Mouse (Mus musculus) intestine, embryonic 14.5 days (tissue): ENCODE results near the gene Scn3b. TPM values are rescaled to one million over a fixed set of nuclear protein-coding genes. Genes with fewer than 3 reads are reported as not detected.

Source experiments
- ATAC-seq: fragments of 200-750 bp; cut with Nextera tagmentation; replicated peaks from 2 replicates; pipeline ENCODE4 v1.8.0; 2017; ENCODE audit warnings: low read depth, moderate number of reproducible peaks, moderate TSS enrichment, moderate library complexity; ENCODE audit not compliant: low FRiP score, low TSS enrichment
- DNase-seq: peaks from one replicate; pipeline ENCODE4 v3.0.0-alpha.2; 2018; ENCODE audit warnings: low spot score
- H3K27ac ChIP-seq: fragments of 300-500 bp; sonication (generic); 2 replicates; pipeline ENCODE4 v1.5.1; 2014; ENCODE audit warnings: low read depth, mild to moderate bottlenecking, control low read depth
- H3K27me3 ChIP-seq: fragments of 300-500 bp; sonication (generic); replicated peaks from 2 replicates; pipeline ENCODE4 v1.6.1; 2014; ENCODE audit warnings: low read length, control low read depth; ENCODE audit not compliant: control insufficient read depth, insufficient read depth
- H3K36me3 ChIP-seq: fragments of 300-500 bp; sonication (generic); 2 replicates; pipeline ENCODE4 v1.6.1; 2014; ENCODE audit warnings: low read length, control low read depth; ENCODE audit not compliant: control insufficient read depth, insufficient read depth
- H3K4me1 ChIP-seq: fragments of 300-500 bp; sonication (generic); replicated peaks from 2 replicates; pipeline ENCODE4 v1.6.1; 2014; ENCODE audit warnings: low read length, control low read depth, mixed read lengths; ENCODE audit not compliant: control insufficient read depth, insufficient read depth
- H3K4me2 ChIP-seq: fragments of 300-500 bp; sonication (generic); 2 replicates; pipeline ENCODE4 v1.6.1; 2014; ENCODE audit warnings: low read length
- H3K4me3 ChIP-seq: fragments of 300-500 bp; sonication (generic); 2 replicates; pipeline ENCODE4 v1.5.1; 2014; ENCODE audit warnings: low read depth, low read length, control low read depth, mixed read lengths
- H3K9ac ChIP-seq: fragments of 300-500 bp; sonication (generic); 2 replicates; pipeline ENCODE4 v1.6.1; 2014; ENCODE audit warnings: mild to moderate bottlenecking, low read length
- H3K9me3 ChIP-seq: fragments of 300-500 bp; sonication (generic); 2 replicates; pipeline ENCODE4 v1.6.1; 2016; ENCODE audit warnings: low read length, control low read depth; ENCODE audit not compliant: control insufficient read depth
- WGBS: fragments of 180-500 bp; shearing (Covaris S2); extraction: QIAGEN DNeasy Blood & Tissue Kit; methylation state at CpG from one replicate; pipeline ENCODE4 v1.1.7; 2014; 5-methylcytosine and 5-hydroxymethylcytosine counted together
- polyA plus RNA-seq: library from polyadenylated mRNA; unstranded; fragments of >200 nt; fragmentation: Nextera tagmentation; extraction: Ambion mirVana; gene quantifications from 2 replicates; pipeline ENCODE4 v1.2.1, GENCODE M21; 2014

Scn3b gene
- polyA plus RNA-seq, result 6.9 and 9.1 TPM in 2 replicates

- no peak within 1 kb of the TSS for H3K27ac ChIP-seq
- peak within 1 kb of the TSS; percentile 25 for H3K4me3 ChIP-seq
- WGBS, result 2% methylated on average over 40 of the region's 42 CpGs
- ATAC-seq (peak; percentile 63), DNase-seq (peak; percentile 85)
- H3K36me3 ChIP-seq, result no peaks in the 10 kb centered on the region
- no peaks in the 10 kb centered on the region; the same call in none of the 2 replicates for H3K4me1 ChIP-seq
- H3K4me2 ChIP-seq, result peak within 1 kb of the TSS; percentile 52
- H3K9me3 ChIP-seq, result no peaks in the 10 kb centered on the region
- H3K27me3 ChIP-seq, result peaks cover 19% of the 10 kb centered on the region
- H3K9ac ChIP-seq, result no peak within 1 kb of the TSS
Observed at GRCm38 (mm10) chr9:40269103-40269861, at the start of gene Scn3b. Gene Scn3b, plus strand, starts transcription at chr9:40269217.

GRCm38 (mm10) chr9:40224289-40224688, 44.7 kb upstream of the Scn3b start:
- no peak overlapping the region for H3K4me2 ChIP-seq
- 75% methylated on average over 4 of the region's 4 CpGs for WGBS
- no peak overlapping the region for H3K9ac ChIP-seq
- H3K4me3 ChIP-seq, result no peak overlapping the region
- no peak for ATAC-seq
- H3K4me1 ChIP-seq, result no peaks in the 10 kb centered on the region
- H3K9me3 ChIP-seq, result no peaks in the 10 kb centered on the region
- no peaks in the 10 kb centered on the region for H3K36me3 ChIP-seq
- no peaks in the 10 kb centered on the region for H3K27me3 ChIP-seq
- H3K27ac ChIP-seq, result no peak overlapping the region
- DNase-seq, result no peak

- Histone ChIP-seq H3K27ac (no peak overlapping the region), H3K9ac (no peak overlapping the region), H3K4me3 (no peak overlapping the region), H3K36me3 (no peaks in the 10 kb centered on the region), H3K4me2 (no peak overlapping the region), H3K9me3 (no peaks in the 10 kb centered on the region), H3K4me1 (no peaks in the 10 kb centered on the region), H3K27me3 (no peaks in the 10 kb centered on the region)
- WGBS, result 70% methylated on average over 10 of the region's 10 CpGs
- DNase-seq (peak; percentile 67), ATAC-seq (peak; percentile 58; the same call in 1 of the 2 replicates)
Observed at GRCm38 (mm10) chr9:40227874-40228789, 40.9 kb upstream of the Scn3b start.

- no peak for ATAC-seq
- Histone ChIP-seq H3K9me3 (no peaks in the 10 kb centered on the region), H3K36me3 (no peaks in the 10 kb centered on the region)
Observed at GRCm38 (mm10) chr9:40228804-40229331, 40.1 kb upstream of the Scn3b start.

GRCm38 (mm10) chr9:40229479-40229878, 39.5 kb upstream of the Scn3b start:
- Histone ChIP-seq H3K9me3 (no peaks in the 10 kb centered on the region), H3K4me2 (no peak overlapping the region), H3K27ac (no peak overlapping the region), H3K9ac (no peak overlapping the region), H3K4me1 (no peaks in the 10 kb centered on the region), H3K36me3 (no peaks in the 10 kb centered on the region), H3K27me3 (no peaks in the 10 kb centered on the region), H3K4me3 (no peak overlapping the region)
- DNase-seq (no peak), ATAC-seq (no peak)
- WGBS, result 75% methylated on average over 5 of the region's 5 CpGs

More at GRCm38 (mm10) chr9:40228804-40229331, 40.1 kb upstream of the Scn3b start:
- H3K27me3 ChIP-seq, result no peaks in the 10 kb centered on the region
- no peak overlapping the region for H3K4me3 ChIP-seq
- no peak for DNase-seq
- H3K27ac ChIP-seq, result no peak overlapping the region
- no peaks in the 10 kb centered on the region for H3K4me1 ChIP-seq
- no peak overlapping the region for H3K9ac ChIP-seq
- H3K4me2 ChIP-seq, result no peak overlapping the region
- WGBS, result 68% methylated on average over 6 of the region's 6 CpGs

- H3K36me3 ChIP-seq, result no peaks in the 10 kb centered on the region
- H3K27me3 ChIP-seq, result no peaks in the 10 kb centered on the region
- no peaks in the 10 kb centered on the region for H3K4me1 ChIP-seq
- no peak overlapping the region for H3K9ac ChIP-seq
- no peaks in the 10 kb centered on the region for H3K9me3 ChIP-seq
- no peak for ATAC-seq
- H3K27ac ChIP-seq, result no peak overlapping the region
- no peak overlapping the region for H3K4me3 ChIP-seq
- WGBS, result 87% methylated on average over 3 of the region's 3 CpGs
- no peak for DNase-seq
- no peak overlapping the region for H3K4me2 ChIP-seq
Observed at GRCm38 (mm10) chr9:40231019-40231418, 38.0 kb upstream of the Scn3b start.

- Histone ChIP-seq H3K4me3 (no peak overlapping the region), H3K9me3 (no peaks in the 10 kb centered on the region), H3K27me3 (no peaks in the 10 kb centered on the region), H3K36me3 (no peaks in the 10 kb centered on the region), H3K4me2 (no peak overlapping the region), H3K9ac (no peak overlapping the region), H3K4me1 (no peaks in the 10 kb centered on the region), H3K27ac (no peak overlapping the region)
- 64% methylated on average over 10 of the region's 10 CpGs for WGBS
- DNase-seq, result no peak
- peak; percentile 58; the same call in 1 of the 2 replicates for ATAC-seq
Observed at GRCm38 (mm10) chr9:40234233-40235072, 34.6 kb upstream of the Scn3b start.

- Histone ChIP-seq H3K27me3 (peaks cover 4% of the 10 kb centered on the region; the same call in 1 of the 2 replicates), H3K27ac (no peak overlapping the region), H3K4me3 (no peak overlapping the region), H3K9me3 (no peaks in the 10 kb centered on the region), H3K9ac (no peak overlapping the region), H3K4me2 (no peak overlapping the region), H3K4me1 (no peaks in the 10 kb centered on the region), H3K36me3 (no peaks in the 10 kb centered on the region)
- 83% methylated on average over 7 of the region's 7 CpGs for WGBS
- no peak for ATAC-seq
- no peak for DNase-seq
Observed at GRCm38 (mm10) chr9:40235220-40235619, 33.8 kb upstream of the Scn3b start.
